Mouse (Mus musculus): ENCODE measurements around the gene Scn8a.

DNA sequence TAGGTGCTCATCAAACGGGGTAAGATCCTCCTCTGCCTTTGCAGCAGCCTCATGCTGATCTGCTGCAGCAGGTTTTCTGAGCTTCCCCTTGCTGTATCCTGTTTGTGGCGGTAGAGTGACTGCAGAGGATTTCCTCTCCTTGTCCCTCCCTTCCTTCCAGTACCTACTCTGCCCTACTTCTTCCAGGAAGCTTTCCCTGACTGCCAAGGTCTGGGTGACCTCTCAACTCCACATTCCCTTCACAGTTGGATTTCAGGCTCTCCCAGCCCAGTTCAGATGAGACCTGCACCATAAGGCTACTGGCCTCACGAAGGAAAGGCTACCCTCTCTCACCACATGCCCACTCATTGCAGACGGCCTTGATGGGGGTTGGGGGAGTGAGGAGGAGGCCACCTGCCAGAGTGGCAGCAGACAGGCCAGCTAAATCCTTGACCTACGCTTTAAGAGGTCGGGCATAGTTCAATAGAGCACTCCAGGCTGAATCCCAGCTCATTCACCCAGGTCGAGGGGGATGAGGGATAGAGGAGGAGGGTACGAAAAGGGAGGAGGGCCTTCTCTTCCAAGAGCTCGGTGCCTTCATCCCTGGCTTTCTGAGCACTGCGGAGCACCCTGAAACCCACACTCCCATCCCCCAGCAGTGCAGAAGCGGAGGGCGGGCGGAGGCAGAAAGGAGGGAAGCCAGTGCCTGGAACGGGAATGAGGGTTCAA is 222.6 kb downstream of the Scn8a start:
- TF ChIP-seq CTCF (IDR thresholded peaks at IDR 0.05) (no peak), EP300 (IDR thresholded peaks at IDR 0.05) (peak; percentile 27; the same call in 1 of the 2 replicates)

Data from lung, postnatal 0 days (tissue).